8 mouse cellular contexts compared by ENCODE assay signal in the genomic region with DNA sequence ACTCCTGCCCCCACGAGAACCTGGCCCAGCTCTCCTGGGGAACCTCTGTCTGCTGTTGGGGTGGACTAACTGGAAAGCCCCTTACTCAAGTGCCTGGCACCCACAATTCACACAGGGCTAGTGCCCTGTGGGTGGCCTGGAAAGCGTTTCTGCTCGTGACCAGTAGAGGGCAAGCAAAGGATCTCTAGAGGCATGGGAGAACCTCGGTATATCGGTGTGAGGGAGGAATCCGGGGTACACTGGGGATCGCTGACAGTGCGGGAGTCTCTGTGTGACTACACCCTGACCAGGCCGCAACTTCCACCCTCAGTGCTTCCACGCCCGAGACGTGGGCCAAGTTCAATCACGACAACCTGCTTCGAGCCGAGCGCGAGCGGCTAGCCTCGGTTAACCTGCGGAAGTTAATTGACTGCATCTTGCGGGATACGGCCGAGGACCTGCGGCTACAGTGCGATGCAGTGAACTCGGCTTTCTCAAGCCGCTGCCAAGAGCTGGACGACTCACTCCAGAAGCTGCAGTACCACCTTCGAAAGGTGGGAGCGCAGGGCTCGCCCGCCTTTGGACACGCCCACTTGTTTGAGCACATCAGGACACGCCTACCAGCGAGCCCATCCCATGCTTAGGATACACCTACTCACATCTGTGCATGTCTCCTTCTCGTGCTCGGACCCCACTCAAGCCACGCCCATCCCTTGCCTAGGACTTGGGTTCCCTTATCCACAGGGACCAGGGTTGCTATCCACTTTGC. TPM values are rescaled to one million over a fixed set of nuclear protein-coding genes. Genes with fewer than 3 reads are reported as not detected.
DNase-seq lines count a peak whose midpoint lies in the region; ATAC-seq and TF ChIP-seq lines count a peak whose summit lies in the region.

No protein-coding gene starts in this region.

- TF ChIP-seq CTCF in G1E (IDR thresholded peaks at IDR 0.05; ENCODE audit: low read depth, low read length), result no peak; the same call in 1 of the 2 replicates

- H3K27ac ChIP-seq in forebrain, embryonic 11.5 days (ENCODE audit: low read depth, low read length), result no peak overlapping the region
- no peak overlapping the region for H3K27ac ChIP-seq in hindbrain, embryonic 11.5 days (ENCODE audit: low read depth, low read length)

- no peak for DNase-seq in G1E (ENCODE audit: low spot score)
- DNase-seq in c-Kit-negative CD71-positive TER-119-positive erythroid progenitor cells, embryonic 14.5 days (ENCODE audit: low read depth, low spot score), result peak; percentile 20
- peak; percentile 84 for DNase-seq in forebrain, embryonic 11.5 days (ENCODE audit: low spot score)
- peak; percentile 81 for DNase-seq in hindbrain, embryonic 11.5 days (ENCODE audit: low spot score)
- DNase-seq in layer of hippocampus, adult 9-11 months, result peak; percentile 45
- DNase-seq in lung, postnatal 10 days, result peak; percentile 82
- peak; percentile 61 for DNase-seq in ovary, postnatal 36 days (ENCODE audit: low spot score)
- peak; percentile 82 for DNase-seq in thymus, postnatal 4 days

- H3K4me1 ChIP-seq in G1E (ENCODE audit: insufficient read depth, low read depth, low read length), result peaks cover 6% of the 10 kb centered on the region
- H3K4me1 ChIP-seq in forebrain, embryonic 11.5 days (replicated peaks; ENCODE audit: control insufficient read depth, insufficient read depth, low read length), result 0 out of 2 replicates have a peak, but pooled peaks cover 5% of the 10 kb centered on the region
- H3K4me1 ChIP-seq in hindbrain, embryonic 11.5 days (replicated peaks; ENCODE audit: control insufficient read depth, insufficient read depth, low read length), result peaks cover 3% of the 10 kb centered on the region

- peak overlapping the region; percentile 66 for H3K4me2 ChIP-seq in forebrain, embryonic 11.5 days (ENCODE audit: low read depth, low read length, severe bottlenecking)
- peak overlapping the region; percentile 51 for H3K4me2 ChIP-seq in hindbrain, embryonic 11.5 days (replicated peaks; ENCODE audit: low read depth, low read length)

- peak overlapping the region; percentile 29; the same call in 1 of the 2 replicates for H3K9ac ChIP-seq in forebrain, embryonic 11.5 days (ENCODE audit: low read length)
- H3K9ac ChIP-seq in hindbrain, embryonic 11.5 days (ENCODE audit: low read depth, low read length), result no peak overlapping the region; the same call in 1 of the 2 replicates

- peaks cover 36% of the 10 kb centered on the region for H3K27me3 ChIP-seq in G1E (ENCODE audit: insufficient read depth, low read length)
- peaks cover 28% of the 10 kb centered on the region for H3K27me3 ChIP-seq in forebrain, embryonic 11.5 days (ENCODE audit: control insufficient read depth, insufficient read depth, low read length)
- peaks cover 9% of the 10 kb centered on the region for H3K27me3 ChIP-seq in hindbrain, embryonic 11.5 days (ENCODE audit: control insufficient read depth, insufficient read depth, low read length)

- H3K9me3 ChIP-seq in G1E (replicated peaks), result no peaks in the 10 kb centered on the region
- H3K9me3 ChIP-seq in forebrain, embryonic 11.5 days (ENCODE audit: control insufficient read depth, low read length), result no peaks in the 10 kb centered on the region
- no peaks in the 10 kb centered on the region for H3K9me3 ChIP-seq in hindbrain, embryonic 11.5 days (ENCODE audit: control insufficient read depth, low read length)

- peak; percentile 15; the same call in 1 of the 2 replicates for ATAC-seq in G1E (ENCODE audit: extremely low read depth, insufficient number of reproducible peaks, low FRiP score, poor library complexity, severe bottlenecking)
- ATAC-seq in forebrain, embryonic 11.5 days (replicated peaks; ENCODE audit: low FRiP score), result peak; percentile 58; the same call in 1 of the 2 replicates
- peak; percentile 28; the same call in 1 of the 2 replicates for ATAC-seq in hindbrain, embryonic 11.5 days (ENCODE audit: low FRiP score)

- WGBS in forebrain, embryonic 11.5 days, result 2% methylated on average over 38 of the region's 38 CpGs
- 2% methylated on average over 38 of the region's 38 CpGs for WGBS in hindbrain, embryonic 11.5 days

- peak overlapping the region; percentile 59; the same call in 1 of the 2 replicates for H3K4me3 ChIP-seq in G1E (ENCODE audit: low read depth, low read length)
- H3K4me3 ChIP-seq in forebrain, embryonic 11.5 days (ENCODE audit: low read depth, low read length), result peak overlapping the region; percentile 30
- peak overlapping the region; percentile 26 for H3K4me3 ChIP-seq in hindbrain, embryonic 11.5 days (ENCODE audit: low read depth, low read length)

- no peaks in the 10 kb centered on the region for H3K36me3 ChIP-seq in G1E (replicated peaks)
- H3K36me3 ChIP-seq in forebrain, embryonic 11.5 days (ENCODE audit: control insufficient read depth, insufficient read depth, low read length), result no peaks in the 10 kb centered on the region
- H3K36me3 ChIP-seq in hindbrain, embryonic 11.5 days (ENCODE audit: control insufficient read depth, insufficient read depth, low read length), result no peaks in the 10 kb centered on the region

RNA-seq across cellular contexts. Expression of a gene that starts 20.1 kb away (rescaled TPM):
- total RNA-seq in G1E (2014; fragmentation: Nextera tagmentation), result not detected in 2 replicates
- not detected in 2 replicates for total RNA-seq in G1E (2017)
- polyA plus RNA-seq in G1E (2012), result not detected in 2 replicates
- 0.12 and 0.29 TPM in 2 replicates for polyA plus RNA-seq in forebrain, embryonic 11.5 days (2014; fragmentation: Nextera tagmentation; extraction: Ambion mirVana)
- polyA plus RNA-seq in hindbrain, embryonic 11.5 days (2014; fragmentation: Nextera tagmentation; extraction: Ambion mirVana), result 1.3 and 1.8 TPM in 2 replicates

RNA-seq across cellular contexts. Expression of a gene that starts 22.6 kb away (rescaled TPM):
- total RNA-seq in G1E (2014; fragmentation: Nextera tagmentation), result not detected in 2 replicates
- 0.16 TPM in 1 of 2 replicates, not detected in the other for total RNA-seq in G1E (2017)
- polyA plus RNA-seq in G1E (2012), result not detected in 2 replicates
- 0.24 TPM in 1 of 2 replicates, not detected in the other for polyA plus RNA-seq in forebrain, embryonic 11.5 days (2014; fragmentation: Nextera tagmentation; extraction: Ambion mirVana)
- 0.07 and 0.12 TPM in 2 replicates for polyA plus RNA-seq in hindbrain, embryonic 11.5 days (2014; fragmentation: Nextera tagmentation; extraction: Ambion mirVana)

RNA-seq across cellular contexts. Expression of a gene that starts 40.9 kb away (rescaled TPM):
- total RNA-seq in G1E (2014; fragmentation: Nextera tagmentation) (not detected in 2 replicates), G1E (2017) (under 0.01 and 0.22 TPM in 2 replicates)
- not detected in 2 replicates for polyA plus RNA-seq in G1E (2012)
- polyA plus RNA-seq in forebrain, embryonic 11.5 days (2014; fragmentation: Nextera tagmentation; extraction: Ambion mirVana), result 4.4 and 4.7 TPM in 2 replicates
- 5.9 and 6.5 TPM in 2 replicates for polyA plus RNA-seq in hindbrain, embryonic 11.5 days (2014; fragmentation: Nextera tagmentation; extraction: Ambion mirVana)
